Mouse (Mus musculus) liver, postnatal 0 days (tissue): Measurements from ENCODE around the gene Ube2g1. TPM values are rescaled to one million over a fixed set of nuclear protein-coding genes. Genes with fewer than 3 reads are reported as not detected.
"Not testable (repeated sequence)": the region's sequence is repeated elsewhere in the genome, so short reads cannot be mapped to it uniquely, and the experiment has no call there.

Experiments
- ATAC-seq: fragments of 200-750 bp; cut with Nextera tagmentation; 2 replicates; pipeline ENCODE4 v1.8.0; 2017; ENCODE audit warnings: mild to moderate bottlenecking, moderate library complexity
- DNase-seq: peaks from one replicate; pipeline ENCODE4 v3.0.0-alpha.2; 2016
- H3K27ac ChIP-seq: fragments of 300-500 bp; sonication (generic); 2 replicates; pipeline ENCODE4 v1.5.1; 2014; ENCODE audit warnings: antibody characterized with exemption, moderate library complexity, mild to moderate bottlenecking, low read depth
- H3K27me3 ChIP-seq: fragments of 300-500 bp; sonication (generic); 2 replicates; pipeline ENCODE4 v1.6.1; 2014; ENCODE audit warnings: low read length, control low read depth, mixed read lengths; ENCODE audit not compliant: insufficient read depth
- H3K36me3 ChIP-seq: fragments of 300-500 bp; sonication (generic); replicated peaks from 2 replicates; pipeline ENCODE4 v1.6.1; 2014; ENCODE audit warnings: mild to moderate bottlenecking, control low read depth, low read length, moderate library complexity, mixed read lengths; ENCODE audit not compliant: insufficient read depth
- H3K4me1 ChIP-seq: fragments of 300-500 bp; sonication (generic); 2 replicates; pipeline ENCODE4 v1.6.1; 2014; ENCODE audit warnings: antibody characterized with exemption, mild to moderate bottlenecking, control low read depth; ENCODE audit not compliant: insufficient read depth
- H3K4me2 ChIP-seq: fragments of 300-500 bp; sonication (generic); 2 replicates; pipeline ENCODE4 v1.6.1; 2014; ENCODE audit warnings: low read depth, mild to moderate bottlenecking, low read length, moderate library complexity, mixed read lengths
- H3K4me3 ChIP-seq: fragments of 300-500 bp; sonication (generic); 2 replicates; pipeline ENCODE4 v1.5.1; 2014; ENCODE audit warnings: low read depth, low read length
- H3K9ac ChIP-seq: fragments of 300-500 bp; sonication (generic); replicated peaks from 2 replicates; pipeline ENCODE4 v1.6.1; 2014; ENCODE audit warnings: mild to moderate bottlenecking, moderate library complexity
- H3K9me3 ChIP-seq: fragments of 300-500 bp; sonication (generic); 2 replicates; pipeline ENCODE4 v1.6.1; 2016; ENCODE audit warnings: mild to moderate bottlenecking, control low read depth, low read length, mixed read lengths
- CTCF ChIP-seq: sonication (generic); IDR thresholded peaks from 2 replicates; pipeline ENCODE4 v1.5.1; 2016; ENCODE audit warnings: antibody characterized with exemption, low read depth
- EP300 ChIP-seq: IDR thresholded peaks from 2 replicates; pipeline ENCODE4 v1.6.1; 2016; ENCODE audit warnings: antibody characterized with exemption, low read depth, mild to moderate bottlenecking
- WGBS: fragments of 180-500 bp; shearing (Covaris S2); extraction: QIAGEN DNeasy Blood & Tissue Kit; methylation state at CpG from one replicate; pipeline ENCODE4 v1.1.7; 2014; ENCODE audit not compliant: insufficient replicate concordance; 5-methylcytosine and 5-hydroxymethylcytosine counted together
- polyA plus RNA-seq: library from polyadenylated mRNA; unstranded; fragments of >200 nt; fragmentation: Nextera tagmentation; extraction: Ambion mirVana; gene quantifications from 2 replicates; pipeline ENCODE4 v1.2.1, GENCODE M21; 2015

Gene Ube2g1
- polyA plus RNA-seq, 1 experiment from 2014 or later, result 28.1 TPM

- not testable (repeated sequence) for H3K36me3 ChIP-seq, H3K27ac ChIP-seq, H3K4me2 ChIP-seq, H3K9ac ChIP-seq, H3K4me3 ChIP-seq, DNase-seq, H3K27me3 ChIP-seq, H3K9me3 ChIP-seq, ATAC-seq
- peak; percentile 26 for TF ChIP-seq CTCF
- peaks cover 12% of the 10 kb centered on the region for H3K4me1 ChIP-seq
- 82% methylated on average over 3 of the region's 3 CpGs for WGBS
Measured at GRCm38 (mm10) chr11:72614336-72614735, 7.3 kb downstream of the Ube2g1 start.

DNA sequence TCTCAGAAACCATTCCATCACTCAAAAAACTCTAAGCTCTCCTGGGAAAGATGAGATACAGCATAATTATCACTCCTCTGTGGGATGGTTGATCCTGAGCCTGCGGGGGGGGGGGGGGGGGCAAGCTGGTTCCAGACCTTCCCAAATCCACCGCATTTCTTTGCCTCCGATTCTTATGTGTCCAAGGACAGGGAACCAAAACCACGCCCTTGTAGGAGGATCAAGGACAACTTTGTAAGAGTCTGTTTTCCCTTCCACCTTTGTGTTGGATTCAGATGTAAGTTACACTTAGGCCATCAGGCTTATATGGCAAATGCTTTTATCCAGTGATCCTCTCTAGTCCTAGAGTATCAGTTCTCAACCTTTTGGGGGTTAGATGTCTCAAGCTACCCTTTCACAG lies 8.8 kb downstream of the Ube2g1 start:
- H3K4me3 ChIP-seq, result no peak overlapping the region
- no peak for TF ChIP-seq CTCF
- TF ChIP-seq EP300, result no peak
- WGBS, result 81% methylated on average over 4 of the region's 4 CpGs
- H3K27me3 ChIP-seq, result no peaks in the 10 kb centered on the region
- no peak overlapping the region for H3K9ac ChIP-seq
- no peaks in the 10 kb centered on the region for H3K9me3 ChIP-seq
- no peak for DNase-seq
- H3K36me3 ChIP-seq, result no peaks in the 10 kb centered on the region; the same call in 1 of the 2 replicates
- H3K4me2 ChIP-seq, result no peak overlapping the region
- peaks cover 3% of the 10 kb centered on the region; the same call in 1 of the 2 replicates for H3K4me1 ChIP-seq
- no peak overlapping the region for H3K27ac ChIP-seq
- no peak for ATAC-seq

GRCm38 (mm10) chr11:72618476-72618875 lies 11.4 kb downstream of the Ube2g1 start:
- Histone ChIP-seq H3K4me1 (no peaks in the 10 kb centered on the region; the same call in 1 of the 2 replicates), H3K27ac (no peak overlapping the region), H3K36me3 (no peaks in the 10 kb centered on the region; the same call in 1 of the 2 replicates), H3K4me2 (no peak overlapping the region), H3K9me3 (no peaks in the 10 kb centered on the region), H3K4me3 (no peak overlapping the region), H3K9ac (no peak overlapping the region), H3K27me3 (no peaks in the 10 kb centered on the region)
- 97% methylated on average over 1 of the region's 1 CpGs for WGBS
- ATAC-seq (no peak), DNase-seq (no peak)
- TF ChIP-seq EP300 (no peak), CTCF (no peak)

DNA sequence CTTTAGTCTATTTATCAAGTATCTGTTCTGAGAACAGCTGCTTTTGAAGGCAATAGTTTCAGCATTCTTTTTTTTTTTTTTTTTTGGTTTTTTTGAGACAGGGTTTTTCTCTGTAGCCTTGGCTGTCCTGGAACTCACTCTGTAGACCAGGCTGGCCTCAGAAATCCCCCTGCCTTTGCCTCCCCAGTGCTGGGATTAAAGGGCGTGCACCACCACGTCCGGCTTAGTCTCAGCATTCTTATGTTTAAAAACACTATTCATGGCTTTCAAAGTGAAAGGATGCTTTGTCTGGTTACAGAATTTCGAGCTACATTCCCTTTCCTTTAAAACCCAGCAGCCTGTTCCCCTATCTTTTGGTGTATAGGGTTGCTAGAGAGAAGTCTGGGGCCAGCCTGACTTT lies 35.6 kb downstream of the Ube2g1 start:
- Histone ChIP-seq H3K36me3 (no peaks in the 10 kb centered on the region), H3K4me3 (no peak overlapping the region), H3K27me3 (no peaks in the 10 kb centered on the region), H3K27ac (no peak overlapping the region), H3K4me1 (no peaks in the 10 kb centered on the region), H3K4me2 (no peak overlapping the region), H3K9me3 (no peaks in the 10 kb centered on the region), H3K9ac (no peak overlapping the region)
- 77% methylated on average over 4 of the region's 4 CpGs for WGBS
- ATAC-seq (no peak), DNase-seq (no peak)
- TF ChIP-seq CTCF, result no peak

DNA sequence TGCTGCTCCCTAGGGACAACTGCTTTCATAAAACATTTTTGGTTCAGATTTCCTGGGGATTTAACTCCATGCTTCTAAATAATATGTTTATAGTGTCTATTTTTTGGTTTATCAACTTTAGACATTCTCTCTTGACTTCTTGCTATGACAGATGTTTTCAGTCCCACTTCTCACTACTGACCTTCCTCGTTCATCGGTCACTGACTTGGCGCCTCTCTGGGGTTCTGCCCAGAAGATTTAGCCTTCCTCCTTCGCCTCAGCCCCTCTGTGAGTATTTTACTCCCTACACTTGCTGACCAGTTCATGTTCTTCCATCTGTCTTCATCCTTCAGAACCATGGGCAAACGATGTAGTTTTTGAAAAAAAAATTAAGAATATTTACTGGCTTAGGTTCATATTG lies 38.3 kb downstream of the Ube2g1 start:
- Histone ChIP-seq H3K9ac (no peak overlapping the region), H3K9me3 (no peaks in the 10 kb centered on the region), H3K36me3 (no peaks in the 10 kb centered on the region), H3K27ac (no peak overlapping the region), H3K4me3 (no peak overlapping the region), H3K27me3 (no peaks in the 10 kb centered on the region), H3K4me1 (no peaks in the 10 kb centered on the region), H3K4me2 (no peak overlapping the region)
- DNase-seq, result no peak
- no peak for ATAC-seq
- no peak for TF ChIP-seq CTCF
- no peak for TF ChIP-seq EP300
- WGBS, result 84% methylated on average over 5 of the region's 5 CpGs

- Histone ChIP-seq H3K27me3 (no peaks in the 10 kb centered on the region), H3K4me3 (no peak overlapping the region), H3K4me1 (no peaks in the 10 kb centered on the region), H3K36me3 (no peaks in the 10 kb centered on the region), H3K9ac (no peak overlapping the region), H3K4me2 (no peak overlapping the region), H3K27ac (no peak overlapping the region), H3K9me3 (no peaks in the 10 kb centered on the region)
- 83% methylated on average over 2 of the region's 2 CpGs for WGBS
- ATAC-seq (no peak), DNase-seq (no peak)
- TF ChIP-seq CTCF (no peak), EP300 (no peak)
Measured at GRCm38 (mm10) chr11:72650347-72650746, 43.3 kb downstream of the Ube2g1 start.

GRCm38 (mm10) chr11:72659918-72660317 lies 52.8 kb downstream of the Ube2g1 start:
- DNase-seq, result no peak
- ATAC-seq, result no peak
- no peaks in the 10 kb centered on the region for H3K9me3 ChIP-seq
- no peaks in the 10 kb centered on the region for H3K36me3 ChIP-seq
- no peaks in the 10 kb centered on the region for H3K27me3 ChIP-seq
- H3K4me3 ChIP-seq, result no peak overlapping the region
- no peak overlapping the region for H3K4me2 ChIP-seq
- TF ChIP-seq EP300 (no peak), CTCF (peak; percentile 53)
- H3K9ac ChIP-seq, result no peak overlapping the region
- H3K4me1 ChIP-seq, result no peaks in the 10 kb centered on the region
- H3K27ac ChIP-seq, result no peak overlapping the region
